Mouse (Mus musculus): ENCODE measurements around the gene Wipf1. TPM values are rescaled to one million over a fixed set of nuclear protein-coding genes. Genes with fewer than 3 reads are reported as not detected.

Gene Wipf1
- polyA plus RNA-seq, 2 experiments from 2014 or later: 70.1 to 72.4 TPM

- peak; percentile 74 for ATAC-seq
Measured at GRCm38 (mm10) chr2:73428803-73429468, 100.6 kb downstream of the Wipf1 start.

DNA sequence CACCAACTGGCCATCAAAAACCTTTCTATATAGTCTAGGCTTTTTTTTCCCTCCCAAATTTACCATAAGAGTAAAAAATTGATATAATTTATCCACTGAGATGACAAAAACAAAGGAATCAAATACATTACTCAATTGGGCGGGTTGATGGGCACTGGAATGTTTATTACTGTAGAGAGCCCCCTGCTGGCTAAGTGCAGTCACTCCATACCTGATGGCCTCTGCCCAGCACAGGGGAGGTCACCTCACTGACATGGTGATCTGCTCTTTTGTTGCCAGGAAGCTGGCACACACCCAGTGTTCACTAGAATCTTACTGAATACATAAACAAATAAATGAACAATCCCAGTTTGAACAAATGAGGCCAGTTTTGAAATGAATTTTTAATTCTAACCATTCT, 102.2 kb downstream of the Wipf1 start:
- ATAC-seq: peak; percentile 72

- ATAC-seq: no peak
Measured at GRCm38 (mm10) chr2:73425822-73426221, 103.7 kb downstream of the Wipf1 start.

GRCm38 (mm10) chr2:73419730-73420129, 109.8 kb downstream of the Wipf1 start:
- no peak for ATAC-seq

DNA sequence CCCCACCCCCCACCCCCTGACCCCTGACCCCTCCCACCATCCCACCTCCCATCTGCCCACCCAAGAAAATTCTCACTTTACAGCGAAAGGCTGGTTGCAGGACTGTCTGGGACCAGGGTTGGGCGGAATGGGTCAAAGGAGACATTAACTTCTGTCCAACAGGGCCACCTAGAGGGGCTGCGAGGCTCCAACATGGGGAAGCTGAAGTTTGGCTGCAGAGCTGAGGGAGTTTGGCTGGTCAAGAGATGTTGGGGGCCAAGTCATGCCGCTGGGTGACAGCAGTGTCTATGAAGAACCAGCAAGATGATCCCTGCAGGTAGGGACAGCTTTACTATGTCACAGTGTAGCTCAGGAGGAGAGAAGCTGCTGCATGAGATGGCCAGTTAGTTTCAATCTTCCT, 110.2 kb downstream of the Wipf1 start:
- no peak for ATAC-seq

DNA sequence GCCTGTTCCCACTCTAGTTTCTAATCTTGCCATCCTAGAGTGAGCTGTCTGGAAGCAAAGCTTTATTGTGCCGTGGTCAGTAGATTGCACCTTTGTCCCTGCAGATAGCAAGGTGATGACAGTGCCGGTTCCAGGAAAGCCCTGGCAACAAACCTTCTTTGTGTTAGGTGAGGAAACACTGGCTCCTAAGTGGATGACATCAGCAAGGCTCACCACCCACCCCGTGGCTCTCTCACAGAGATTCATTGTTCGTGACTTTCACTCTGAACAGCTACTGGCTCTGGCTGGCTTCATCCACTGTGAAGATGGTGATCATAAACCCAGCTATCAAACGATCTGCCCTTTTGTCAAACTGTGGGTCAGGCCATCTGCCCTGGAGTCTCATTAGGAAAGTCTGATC, 113.6 kb downstream of the Wipf1 start:
- no peak for ATAC-seq

GRCm38 (mm10) chr2:73410076-73410475, 119.5 kb downstream of the Wipf1 start:
- ATAC-seq: no peak

DNA sequence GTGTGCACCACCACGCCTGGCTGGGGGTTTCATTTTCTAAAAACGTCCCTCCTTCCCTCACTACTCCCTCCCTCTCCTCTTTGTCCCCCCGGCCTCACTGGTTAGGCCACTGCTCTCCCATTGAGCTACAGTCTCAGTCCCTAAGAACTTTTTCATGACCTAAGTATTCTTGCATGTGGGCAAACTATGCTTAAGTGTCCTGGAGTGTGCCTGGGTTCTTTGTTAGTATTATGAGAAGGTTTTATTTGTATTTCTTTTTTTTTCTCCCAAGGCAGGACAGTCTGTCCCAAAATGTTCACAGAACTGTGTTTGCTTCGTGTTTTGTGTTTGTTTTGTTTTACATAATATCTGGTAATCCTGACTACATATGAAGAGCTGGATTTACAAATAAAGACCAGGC, 121.9 kb downstream of the Wipf1 start:
- no peak for ATAC-seq

- no peak for ATAC-seq
Measured at GRCm38 (mm10) chr2:73406336-73406915, 123.1 kb downstream of the Wipf1 start.

DNA sequence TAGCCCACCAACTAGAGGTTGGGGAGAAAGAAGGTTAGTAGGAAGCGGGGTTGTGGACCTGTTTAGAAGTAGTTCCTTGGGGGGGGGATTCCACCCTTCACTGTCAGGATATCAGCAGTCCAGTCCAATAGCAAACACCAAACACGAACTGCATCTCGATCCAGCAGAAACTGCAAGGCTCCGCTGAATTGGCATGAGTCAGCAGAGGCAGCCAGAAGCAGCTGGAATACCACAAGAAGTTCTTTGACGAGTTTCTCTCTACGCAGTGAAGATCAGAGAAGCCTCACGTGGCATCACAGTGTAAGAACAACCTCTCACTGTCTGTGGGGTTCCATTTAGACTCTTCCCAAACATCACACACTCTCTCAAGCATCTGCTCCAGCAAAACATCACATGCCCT, 124.6 kb downstream of the Wipf1 start:
- ATAC-seq: no peak

DNA sequence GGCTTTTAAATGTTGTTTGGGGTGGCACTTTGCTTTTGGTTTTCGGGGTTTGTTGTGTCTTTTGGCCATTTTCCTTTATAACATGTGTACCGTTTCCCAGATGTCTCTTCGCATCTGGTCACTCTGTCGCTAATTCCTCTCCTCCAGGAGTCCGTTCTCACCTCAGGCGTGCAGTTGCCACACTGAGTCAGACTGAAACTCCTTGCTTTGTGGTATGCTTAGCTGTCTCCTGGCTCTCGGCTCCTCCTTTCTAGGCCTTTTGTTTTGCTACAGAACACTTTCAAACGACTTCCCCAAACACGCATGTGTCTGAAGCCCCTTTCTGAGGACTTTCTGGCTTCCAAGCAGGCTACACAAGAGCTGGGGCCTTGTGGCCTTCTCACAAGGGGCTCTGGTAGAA, 125.1 kb downstream of the Wipf1 start:
- ATAC-seq: peak; percentile 68

GRCm38 (mm10) chr2:73403385-73404013, 126.0 kb downstream of the Wipf1 start:
- no peak for ATAC-seq

- ATAC-seq: no peak
Measured at GRCm38 (mm10) chr2:73401689-73402088, 127.8 kb downstream of the Wipf1 start.

DNA sequence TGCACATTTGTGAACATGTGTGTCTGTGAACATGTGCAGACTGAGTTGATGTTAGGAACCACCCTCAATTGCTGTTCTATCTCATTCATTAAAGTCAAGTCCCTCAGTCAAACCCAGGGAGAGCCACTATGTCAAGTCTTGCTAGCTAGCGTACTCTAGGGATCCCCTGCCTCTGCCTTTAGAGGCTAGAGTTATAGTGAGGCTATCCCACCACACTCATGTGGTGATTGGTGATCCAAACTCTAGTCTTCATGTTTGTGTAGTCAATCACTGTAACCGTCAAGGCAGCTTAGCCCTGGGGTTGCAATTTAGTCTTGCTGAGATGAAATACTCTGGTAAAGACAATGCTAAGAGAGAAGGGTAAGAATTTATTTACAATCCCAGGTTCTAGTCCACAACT, 132.1 kb downstream of the Wipf1 start:
- no peak for ATAC-seq

- no peak for ATAC-seq
Measured at GRCm38 (mm10) chr2:73396828-73397325, 132.7 kb downstream of the Wipf1 start.

DNA sequence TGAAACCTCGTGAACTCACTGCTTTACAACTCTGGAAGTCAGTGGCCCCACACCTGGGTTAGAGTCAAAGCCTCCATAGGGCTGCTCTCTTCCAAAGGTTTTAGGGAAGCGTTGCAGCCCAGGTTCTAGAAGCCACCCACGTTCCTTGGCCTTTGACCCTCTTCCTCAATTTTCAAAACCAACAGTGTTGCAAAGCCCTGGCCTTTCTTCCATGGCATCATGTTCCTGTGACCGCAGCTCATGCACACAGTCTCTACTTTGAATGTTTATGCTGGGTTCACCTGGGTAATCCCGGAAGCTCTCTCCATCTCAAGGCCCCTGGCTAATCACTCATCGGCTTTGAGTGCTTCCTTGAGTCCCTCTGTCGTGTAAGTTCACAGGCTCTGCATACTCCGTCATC, 134.0 kb downstream of the Wipf1 start:
- no peak for ATAC-seq

GRCm38 (mm10) chr2:73394476-73394875, 135.1 kb downstream of the Wipf1 start:
- no peak for ATAC-seq

DNA sequence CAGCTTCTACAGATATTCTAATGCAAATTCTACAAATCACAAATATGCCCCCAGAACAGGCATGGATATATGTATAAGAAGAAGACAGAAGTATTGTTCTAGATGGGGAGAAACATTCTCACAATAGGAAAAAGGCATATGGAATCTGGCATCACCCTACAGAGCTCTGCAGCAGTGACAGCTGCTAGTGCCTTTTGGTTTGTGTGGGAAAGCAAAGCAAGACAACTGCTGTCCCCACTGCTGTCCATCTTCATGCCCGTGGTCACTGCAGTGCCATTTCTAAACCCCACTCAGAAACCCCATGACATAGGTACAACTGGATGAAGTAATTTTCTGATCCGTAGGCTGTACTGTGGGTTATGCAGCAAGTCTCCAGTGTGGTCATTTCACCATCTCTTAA, 136.8 kb downstream of the Wipf1 start:
- ATAC-seq: no peak

GRCm38 (mm10) chr2:73389951-73390350, 139.6 kb downstream of the Wipf1 start:
- no peak for ATAC-seq

GRCm38 (mm10) chr2:73387806-73388205, 141.7 kb downstream of the Wipf1 start:
- no peak for ATAC-seq

DNA sequence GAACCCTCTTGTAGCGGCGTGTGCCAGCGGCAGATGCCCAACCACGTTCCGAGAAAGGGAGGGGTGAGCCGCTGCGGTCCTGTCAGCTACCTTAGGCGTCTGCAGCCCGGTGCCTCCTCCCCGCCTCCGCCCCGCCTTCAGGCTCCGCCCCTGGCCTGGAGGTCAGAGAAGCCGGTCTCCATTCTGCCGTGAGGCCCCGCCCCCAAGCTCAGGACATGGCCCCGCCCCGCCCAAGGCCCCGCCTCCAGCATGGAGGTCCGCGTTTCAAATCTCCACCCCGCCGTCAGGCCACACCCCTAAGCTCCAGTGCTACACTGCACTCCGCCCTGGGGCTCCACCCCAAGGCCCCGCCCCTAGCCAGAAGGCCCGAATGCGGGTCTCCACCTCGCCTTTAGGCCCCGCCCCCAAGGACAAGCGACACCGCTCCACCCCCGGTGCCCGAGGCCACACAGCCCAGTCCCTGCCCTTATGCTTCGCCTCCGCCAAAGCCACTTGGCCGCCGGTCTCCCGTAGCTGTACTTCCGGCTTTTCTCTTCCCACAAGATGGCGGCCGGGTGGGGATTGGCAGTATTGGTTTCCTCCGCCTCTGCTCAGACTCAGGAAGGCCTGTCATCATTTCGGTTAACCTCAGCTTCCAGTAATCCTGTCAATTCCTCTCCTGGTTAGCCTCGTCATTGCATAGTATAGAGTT, 143.0 kb downstream of the Wipf1 start, which contains the start of gene Gpr155:
Gene Gpr155, minus strand, starts transcription at position 217 of the 691 bp plus-strand sequence.
- ATAC-seq: peak; percentile 85

- no peak for ATAC-seq
Measured at GRCm38 (mm10) chr2:73385641-73386355, 143.7 kb downstream of the Wipf1 start.

- ATAC-seq: no peak
Measured at GRCm38 (mm10) chr2:73385172-73385571, 144.4 kb downstream of the Wipf1 start.
